Mouse (Mus musculus) hindbrain, embryonic 15.5 days (tissue): ENCODE data around the gene BC048671. TPM values are rescaled to one million over a fixed set of nuclear protein-coding genes. Genes with fewer than 3 reads are reported as not detected.

Source experiments
- ATAC-seq: fragments of 200-750 bp; cut with Nextera tagmentation; 2 replicates; pipeline ENCODE4 v1.8.0; 2017; ENCODE audit warnings: low read depth, moderate number of reproducible peaks, moderate TSS enrichment; ENCODE audit not compliant: low FRiP score
- H3K27ac ChIP-seq: fragments of 300-500 bp; sonication (generic); replicated peaks from 2 replicates; pipeline ENCODE4 v1.5.1; 2015; ENCODE audit warnings: mild to moderate bottlenecking, inconsistent platforms
- H3K27me3 ChIP-seq: fragments of 300-500 bp; sonication (generic); 2 replicates; pipeline ENCODE4 v1.6.1; 2015; ENCODE audit warnings: control low read depth, inconsistent platforms
- H3K36me3 ChIP-seq: fragments of 300-500 bp; sonication (generic); 2 replicates; pipeline ENCODE4 v1.6.1; 2015; ENCODE audit warnings: control low read depth, inconsistent platforms
- H3K4me1 ChIP-seq: fragments of 300-500 bp; sonication (generic); replicated peaks from 2 replicates; pipeline ENCODE4 v1.6.1; 2015; ENCODE audit warnings: control low read depth, inconsistent platforms
- H3K4me2 ChIP-seq: fragments of 300-500 bp; sonication (generic); 2 replicates; pipeline ENCODE4 v1.6.1; 2015; ENCODE audit warnings: moderate library complexity, mild to moderate bottlenecking, inconsistent platforms
- H3K4me3 ChIP-seq: fragments of 300-500 bp; sonication (generic); 2 replicates; pipeline ENCODE4 v1.5.1; 2015; ENCODE audit warnings: mild to moderate bottlenecking, inconsistent platforms
- H3K9ac ChIP-seq: fragments of 300-500 bp; sonication (generic); 2 replicates; pipeline ENCODE4 v1.6.1; 2015; ENCODE audit warnings: inconsistent platforms
- H3K9me3 ChIP-seq: fragments of 300-500 bp; sonication (generic); 2 replicates; pipeline ENCODE4 v1.6.1; 2016; ENCODE audit warnings: control low read depth, inconsistent platforms
- WGBS: fragments of 180-500 bp; shearing (Covaris S2); methylation state at CpG from one replicate; pipeline ENCODE4 v1.1.7; 2015; 5-methylcytosine and 5-hydroxymethylcytosine counted together
- polyA plus RNA-seq: library from polyadenylated mRNA; unstranded; fragments of >200 nt; fragmentation: Nextera tagmentation; extraction: Ambion mirVana; gene quantifications from 2 replicates; pipeline ENCODE4 v1.2.1, GENCODE M21; 2015

The BC048671 gene
- polyA plus RNA-seq, 1 experiment from 2014 or later = not detected

DNA sequence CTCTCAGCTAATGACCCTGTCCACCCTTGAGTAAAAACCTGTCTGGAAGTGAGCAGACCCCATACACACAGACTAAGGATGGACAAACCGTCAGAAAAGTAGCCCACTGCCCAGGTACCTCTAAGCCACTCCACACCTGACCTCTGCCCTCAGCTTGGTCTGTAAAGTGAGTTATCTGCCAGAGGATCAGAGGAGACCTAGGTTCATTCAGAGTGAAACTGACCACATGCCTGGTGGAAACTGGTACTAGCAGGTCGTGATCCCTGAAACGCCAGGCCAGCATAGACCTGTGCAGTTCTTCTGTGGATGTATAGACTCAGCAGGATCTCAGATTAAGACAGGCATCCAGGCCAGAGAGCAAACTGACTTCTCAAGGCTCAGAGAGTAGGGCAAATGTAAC is 23.4 kb downstream of the BC048671 start:
- Histone ChIP-seq H3K9ac (no peak overlapping the region), H3K27me3 (no peaks in the 10 kb centered on the region), H3K36me3 (no peaks in the 10 kb centered on the region), H3K4me2 (no peak overlapping the region), H3K9me3 (no peaks in the 10 kb centered on the region), H3K27ac (no peak overlapping the region), H3K4me3 (no peak overlapping the region), H3K4me1 (peaks cover 5% of the 10 kb centered on the region; the same call in 1 of the 2 replicates)
- no peak for ATAC-seq
- 72% methylated on average over 3 of the region's 3 CpGs for WGBS

DNA sequence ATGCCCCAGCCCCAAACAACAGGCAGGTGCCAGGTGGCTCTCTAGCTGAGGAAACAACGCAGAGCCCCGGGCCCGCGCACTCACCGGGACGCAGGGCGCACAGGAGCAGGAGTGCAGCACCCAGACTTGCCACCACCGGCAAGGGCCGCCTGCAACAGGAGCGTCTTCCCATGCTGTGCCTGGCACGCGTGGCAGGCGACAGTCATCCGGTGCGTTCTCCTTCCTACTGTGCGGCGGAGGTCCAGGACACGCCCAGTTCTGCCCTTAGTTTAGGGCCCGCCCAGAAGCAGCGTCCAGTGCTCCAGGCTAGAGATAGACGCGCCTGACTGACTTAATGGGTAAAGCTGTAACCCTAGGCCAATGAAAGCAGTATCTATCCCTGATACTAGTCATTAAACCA is 24.0 kb downstream of the BC048671 start, which contains the start of gene Chst13:
TSS of gene Chst13 (minus strand) at position 195 of the 400 bp plus-strand sequence.
- Histone ChIP-seq H3K9me3 (no peaks in the 10 kb centered on the region), H3K27me3 (no peaks in the 10 kb centered on the region), H3K4me2 (peak within 1 kb of the TSS; percentile 46), H3K36me3 (no peaks in the 10 kb centered on the region), H3K4me1 (peaks cover 6% of the 10 kb centered on the region; the same call in 1 of the 2 replicates), H3K27ac (no peak within 1 kb of the TSS), H3K4me3 (peak within 1 kb of the TSS; percentile 6; the same call in 1 of the 2 replicates), H3K9ac (no peak within 1 kb of the TSS)
- no peak for ATAC-seq
- whole genome bisulfite sequencing = 4% methylated on average over 22 of the region's 22 CpGs

DNA sequence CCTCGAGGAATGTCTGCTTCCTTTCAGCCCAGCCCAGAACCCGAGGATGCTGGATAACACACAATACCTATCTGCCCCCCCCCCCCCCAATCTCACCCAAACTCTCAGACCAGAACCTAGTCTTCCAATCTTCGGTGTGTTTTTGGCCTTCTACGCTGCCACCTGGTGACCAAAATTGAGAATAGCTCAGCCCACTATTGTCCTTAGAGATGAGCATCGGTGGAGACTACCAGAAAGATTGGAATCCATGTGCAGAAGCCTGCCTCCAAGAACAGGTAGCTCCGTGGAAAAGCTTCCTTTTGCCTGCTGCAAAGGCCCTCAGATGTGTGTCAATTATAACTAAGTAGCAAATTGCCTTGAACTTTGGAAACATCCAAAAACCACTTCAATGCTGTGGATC is 26.7 kb downstream of the BC048671 start:
- Histone ChIP-seq H3K4me2 (no peak overlapping the region), H3K27me3 (no peaks in the 10 kb centered on the region), H3K27ac (no peak overlapping the region), H3K9ac (no peak overlapping the region), H3K4me1 (peaks cover 7% of the 10 kb centered on the region; the same call in 1 of the 2 replicates), H3K36me3 (no peaks in the 10 kb centered on the region), H3K4me3 (no peak overlapping the region), H3K9me3 (no peaks in the 10 kb centered on the region)
- WGBS = 26% methylated on average over 6 of the region's 6 CpGs
- ATAC-seq = no peak

DNA sequence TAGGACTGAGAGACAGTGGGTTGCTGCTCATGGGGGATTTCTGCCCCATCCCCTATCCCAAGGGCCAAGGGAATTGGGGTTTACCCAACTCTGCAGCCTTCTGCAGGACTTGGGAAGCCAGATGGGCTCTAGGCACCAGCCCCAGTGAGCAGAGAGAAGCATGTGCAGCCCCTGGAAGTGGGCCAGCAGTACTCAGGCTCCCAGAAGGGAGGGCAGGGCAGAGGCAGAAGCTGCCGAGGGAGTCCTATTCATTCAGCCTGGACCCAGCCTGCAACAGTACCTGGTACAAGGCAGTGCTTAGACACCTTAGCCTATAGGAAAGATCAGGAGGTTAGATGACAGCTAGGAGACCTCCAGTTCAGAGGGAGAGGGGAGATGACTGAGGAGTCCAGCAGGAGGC is 28.9 kb downstream of the BC048671 start:
- Histone ChIP-seq H3K4me3 (no peak overlapping the region), H3K36me3 (no peaks in the 10 kb centered on the region), H3K9me3 (no peaks in the 10 kb centered on the region), H3K27me3 (no peaks in the 10 kb centered on the region), H3K27ac (no peak overlapping the region), H3K9ac (no peak overlapping the region), H3K4me1 (peaks cover 5% of the 10 kb centered on the region; the same call in 1 of the 2 replicates), H3K4me2 (no peak overlapping the region)
- 8% methylated on average over 1 of the region's 1 CpGs for WGBS
- ATAC-seq = peak; percentile 75; the same call in 1 of the 2 replicates

DNA sequence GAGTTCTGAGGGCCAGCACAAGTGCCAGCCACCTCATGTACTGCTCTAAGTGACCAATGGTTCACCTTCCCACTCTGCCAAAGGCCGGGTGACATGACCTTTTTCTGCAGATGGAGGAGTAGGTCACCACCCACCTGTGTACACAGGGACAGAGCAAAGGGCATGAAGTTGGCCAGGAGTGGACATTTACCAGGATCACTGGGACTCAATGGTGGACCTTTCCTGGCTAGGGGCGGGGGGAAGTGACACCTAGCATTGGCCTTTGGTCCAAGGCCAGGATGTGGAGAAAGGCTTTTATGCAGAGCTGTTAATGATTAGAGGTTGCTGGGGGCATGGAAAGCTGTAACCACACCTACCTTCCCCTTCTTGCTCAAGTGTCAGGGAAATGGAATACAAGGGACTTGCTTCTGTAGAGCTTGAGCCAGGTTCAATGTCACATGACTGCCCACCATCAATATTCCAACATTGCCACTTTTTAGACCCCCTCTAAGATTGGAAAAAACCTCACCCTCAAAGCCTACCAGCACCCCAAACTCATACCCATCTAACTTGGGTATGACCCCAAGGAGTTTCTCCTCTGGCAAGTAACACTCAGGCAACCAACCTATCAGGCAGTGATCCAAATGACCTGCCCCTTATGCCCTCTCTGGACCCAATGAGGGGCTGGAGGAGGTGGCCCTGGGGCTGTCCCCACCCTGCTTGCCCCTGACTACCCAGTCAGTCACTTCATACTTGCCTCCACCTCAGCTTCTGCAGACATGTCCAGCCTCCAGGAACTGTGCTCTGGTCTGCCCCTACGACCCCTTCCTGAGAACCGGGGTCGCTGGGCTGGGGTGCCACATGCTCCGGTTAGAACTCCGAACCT is 31.8 kb downstream of the BC048671 start, which contains the start of gene Uroc1:
TSS of gene Uroc1 (plus strand) at position 724 of the 865 bp plus-strand sequence.
- 0 out of 2 replicates have a peak, but pooled peaks cover 3% of the 10 kb centered on the region for H3K4me1 ChIP-seq
- no peak within 1 kb of the TSS for H3K27ac ChIP-seq
- no peak for ATAC-seq
- WGBS = 83% methylated on average over 7 of the region's 7 CpGs
- no peak within 1 kb of the TSS for H3K4me3 ChIP-seq
- no peaks in the 10 kb centered on the region for H3K27me3 ChIP-seq
- no peaks in the 10 kb centered on the region for H3K9me3 ChIP-seq
- H3K4me2 ChIP-seq = no peak within 1 kb of the TSS
- H3K36me3 ChIP-seq = no peaks in the 10 kb centered on the region
- H3K9ac ChIP-seq = no peak within 1 kb of the TSS

DNA sequence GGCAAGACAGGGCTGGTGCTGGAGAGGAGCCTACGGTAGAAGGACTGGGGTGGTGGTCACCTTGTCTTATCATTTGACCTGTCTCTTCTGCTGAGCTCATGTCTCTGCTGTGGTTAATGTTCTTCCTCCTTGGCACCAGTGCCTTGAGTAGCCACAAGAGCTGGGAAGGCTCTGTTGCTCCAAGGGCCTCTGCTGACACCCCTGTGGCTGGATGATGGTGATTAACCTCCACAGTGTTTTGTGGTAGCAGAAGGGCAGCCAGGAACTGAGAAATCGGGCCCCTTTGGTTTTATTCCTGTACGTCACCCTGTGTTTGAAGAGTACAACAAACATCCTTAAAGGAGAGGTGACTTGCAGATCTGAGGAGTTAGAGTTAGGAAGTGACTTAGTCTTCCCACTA is 33.2 kb downstream of the BC048671 start:
- no peak overlapping the region for H3K27ac ChIP-seq
- no peak overlapping the region for H3K9ac ChIP-seq
- no peaks in the 10 kb centered on the region for H3K36me3 ChIP-seq
- ATAC-seq = no peak
- WGBS = 87% methylated on average over 3 of the region's 3 CpGs
- no peaks in the 10 kb centered on the region for H3K27me3 ChIP-seq
- H3K4me3 ChIP-seq = no peak overlapping the region
- H3K4me2 ChIP-seq = no peak overlapping the region
- no peaks in the 10 kb centered on the region for H3K9me3 ChIP-seq
- 0 out of 2 replicates have a peak, but pooled peaks cover 3% of the 10 kb centered on the region for H3K4me1 ChIP-seq

DNA sequence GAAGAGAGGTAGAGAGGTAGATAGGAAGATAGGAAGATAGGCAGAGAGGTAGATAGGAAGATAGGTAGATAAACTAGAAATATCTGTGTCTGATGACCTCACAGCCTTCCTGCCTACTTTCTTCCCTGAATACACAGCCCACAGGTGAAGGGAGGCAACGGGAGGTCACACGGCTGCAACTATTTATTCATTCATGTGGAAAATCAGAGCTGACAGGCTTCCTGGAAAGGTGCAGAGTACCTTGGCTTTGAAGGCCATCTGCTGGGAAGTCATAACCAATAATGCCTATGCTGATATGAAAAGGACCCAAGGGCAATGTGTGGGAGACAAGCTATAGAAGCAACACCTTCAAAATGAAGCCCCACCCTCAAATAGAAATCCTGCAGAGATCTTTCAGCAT is 41.3 kb downstream of the BC048671 start:
- H3K36me3 ChIP-seq = no peaks in the 10 kb centered on the region
- ATAC-seq = no peak
- WGBS = 87% methylated on average over 2 of the region's 2 CpGs
- no peaks in the 10 kb centered on the region for H3K4me1 ChIP-seq
- H3K9me3 ChIP-seq = no peaks in the 10 kb centered on the region
- no peak overlapping the region for H3K9ac ChIP-seq
- H3K27ac ChIP-seq = no peak overlapping the region
- no peak overlapping the region for H3K4me2 ChIP-seq
- H3K27me3 ChIP-seq = no peaks in the 10 kb centered on the region
- no peak overlapping the region for H3K4me3 ChIP-seq

DNA sequence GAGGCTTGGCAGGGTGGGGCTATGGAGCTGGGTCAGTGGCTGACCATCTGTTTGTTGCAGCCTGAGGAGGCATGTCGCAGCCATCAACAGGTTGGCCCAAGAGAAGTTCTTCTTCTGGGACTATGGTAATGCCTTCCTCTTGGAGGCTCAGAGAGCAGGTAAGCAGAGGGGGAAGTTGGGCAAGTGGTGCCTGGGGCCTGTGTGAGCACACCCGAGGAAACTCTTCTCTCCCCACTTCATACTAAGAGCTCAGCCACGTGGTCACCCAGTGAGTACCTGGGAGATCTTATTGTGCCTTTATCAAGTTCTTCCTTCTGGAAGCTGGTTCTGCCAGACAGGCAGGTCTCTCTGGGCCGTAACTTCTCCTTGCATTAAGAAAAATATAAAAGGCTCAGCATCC is 46.2 kb downstream of the BC048671 start:
- Histone ChIP-seq H3K9ac (no peak overlapping the region), H3K4me1 (no peaks in the 10 kb centered on the region), H3K27ac (no peak overlapping the region), H3K27me3 (no peaks in the 10 kb centered on the region), H3K36me3 (no peaks in the 10 kb centered on the region), H3K4me3 (no peak overlapping the region), H3K4me2 (no peak overlapping the region), H3K9me3 (no peaks in the 10 kb centered on the region)
- ATAC-seq = no peak
- WGBS = 85% methylated on average over 4 of the region's 4 CpGs

DNA sequence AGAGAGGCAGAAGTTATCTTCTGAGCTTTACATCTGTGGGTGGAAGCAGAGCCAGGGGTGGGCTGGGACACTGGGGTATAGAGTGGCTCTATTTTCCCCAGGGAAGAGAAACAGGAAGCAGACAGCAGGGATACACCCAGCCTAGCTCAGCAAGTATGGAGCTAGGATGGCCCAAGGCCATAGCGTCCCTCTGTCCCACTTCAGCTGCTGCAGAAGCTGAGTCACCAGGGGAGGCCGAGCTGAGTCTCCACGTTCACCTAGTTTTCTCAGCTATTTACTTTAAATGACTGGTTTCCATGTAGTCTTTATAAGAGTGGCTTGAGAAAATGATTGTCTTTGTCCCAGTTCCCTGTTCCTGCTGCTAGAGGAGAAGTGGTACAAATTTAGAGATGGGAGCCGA is 47.5 kb downstream of the BC048671 start:
- no peak for ATAC-seq
- no peaks in the 10 kb centered on the region for H3K36me3 ChIP-seq
- no peaks in the 10 kb centered on the region for H3K27me3 ChIP-seq
- no peak overlapping the region for H3K4me2 ChIP-seq
- no peaks in the 10 kb centered on the region for H3K9me3 ChIP-seq
- H3K9ac ChIP-seq = no peak overlapping the region
- H3K27ac ChIP-seq = no peak overlapping the region
- 86% methylated on average over 4 of the region's 4 CpGs for WGBS
- H3K4me1 ChIP-seq = no peaks in the 10 kb centered on the region
- no peak overlapping the region for H3K4me3 ChIP-seq

DNA sequence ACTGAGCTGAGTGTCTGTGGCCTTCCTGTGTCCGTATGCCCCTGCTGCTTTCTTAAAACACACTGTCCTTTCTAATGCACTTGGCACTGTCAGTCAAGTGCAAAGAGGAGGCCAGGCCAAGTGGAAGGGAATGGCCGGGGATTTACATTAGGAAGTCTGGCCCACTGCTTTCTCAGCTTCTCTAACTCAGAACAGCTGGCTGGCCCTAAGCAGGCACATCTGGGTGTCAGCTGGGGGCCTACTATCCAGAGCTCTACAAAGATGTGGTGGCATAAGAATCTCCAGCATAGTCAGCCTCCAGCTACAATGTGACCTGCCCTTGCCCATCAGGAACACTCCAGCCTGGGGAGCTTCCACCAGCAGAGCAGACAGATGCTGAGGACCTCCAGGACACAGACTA is 49.0 kb downstream of the BC048671 start:
- Histone ChIP-seq H3K9ac (no peak overlapping the region), H3K4me1 (no peaks in the 10 kb centered on the region), H3K4me2 (no peak overlapping the region), H3K9me3 (no peaks in the 10 kb centered on the region), H3K36me3 (no peaks in the 10 kb centered on the region), H3K27ac (no peak overlapping the region), H3K27me3 (no peaks in the 10 kb centered on the region), H3K4me3 (no peak overlapping the region)
- ATAC-seq = no peak
- WGBS = 60% methylated on average over 2 of the region's 2 CpGs
